Mouse (Mus musculus): ENCODE data around the gene Sim2.

DNA sequence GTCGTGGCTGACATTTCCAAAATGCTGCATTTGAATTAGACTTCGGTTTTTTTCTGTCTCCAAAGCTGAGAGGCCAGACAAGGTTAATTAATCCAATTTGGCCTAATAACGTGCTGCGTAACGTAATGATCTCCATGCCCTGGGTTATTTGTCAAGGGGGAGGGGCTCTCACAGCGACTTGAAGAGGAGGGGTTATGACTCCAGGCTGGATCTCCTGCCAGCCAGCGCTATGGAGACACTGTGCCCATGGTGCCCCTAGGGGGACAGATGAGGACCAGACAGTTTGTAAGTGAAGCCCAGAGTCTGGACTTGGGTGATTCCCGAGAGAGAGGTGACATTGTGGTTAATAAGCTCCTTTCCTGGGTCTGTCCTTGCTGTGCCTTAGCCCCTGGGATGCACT is 29.2 kb upstream of the Sim2 start:
- no peak for TF ChIP-seq CTCF (IDR thresholded peaks at IDR 0.05; ENCODE audit: borderline replicate concordance, insufficient read depth, low read depth, low read length)
- TF ChIP-seq POLR2A (IDR thresholded peaks at IDR 0.05; ENCODE audit: borderline replicate concordance, insufficient read depth, low read length) = no peak
